9 mouse cellular contexts compared by ENCODE assay signal in the genomic region with DNA sequence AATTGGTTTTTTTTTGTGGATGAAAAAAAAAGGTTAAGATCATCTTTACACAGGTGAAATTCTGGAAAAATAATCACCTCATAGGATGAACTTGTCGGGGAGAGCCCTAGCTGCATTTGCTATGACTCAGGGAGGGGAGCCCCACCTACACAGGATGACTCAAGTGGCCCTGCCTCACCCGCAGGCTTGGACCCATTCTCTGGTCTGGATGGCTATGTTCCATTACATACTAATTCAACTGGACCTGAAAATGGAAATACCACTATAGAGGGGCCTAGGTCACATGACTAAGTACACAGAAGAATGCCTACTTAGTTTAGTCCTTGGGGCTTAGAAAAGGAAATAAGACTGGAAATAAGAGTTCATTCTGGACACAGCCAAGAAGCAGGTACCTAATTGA. TPM values are rescaled to one million over a fixed set of nuclear protein-coding genes. Genes with fewer than 3 reads are reported as not detected.
DNase-seq lines count a peak whose midpoint lies in the region; ATAC-seq and TF ChIP-seq lines count a peak whose summit lies in the region.
"Had no signal": no experiment of that assay in that cellular context is flagged by ENCODE, and none has a peak within 500 bp of the region (broad histone marks: within the 10 kb centered on the region; RNA-seq: fewer than 3 reads in every experiment).

No protein-coding gene starts in this region.

- 84% methylated on average over 2 of the region's 2 CpGs for WGBS in hindbrain, embryonic 14.5 days
- WGBS in hindbrain, embryonic 16.5 days, result 85% methylated on average over 2 of the region's 2 CpGs
- WGBS in embryonic facial prominence, embryonic 13.5 days, result 75% methylated on average over 2 of the region's 2 CpGs
- WGBS in liver, embryonic 13.5 days (ENCODE audit: insufficient replicate concordance), result 29% methylated on average over 2 of the region's 2 CpGs

- no peak for TF ChIP-seq CTCF in E14TG2a.4 (conservative IDR thresholded peaks at IDR 0.05; ENCODE audit: low read length)

- no peaks in the 10 kb centered on the region for H3K27me3 ChIP-seq in hindbrain, embryonic 14.5 days (ENCODE audit: control insufficient read depth, insufficient read depth, low read length)
- H3K27me3 ChIP-seq in hindbrain, embryonic 16.5 days (replicated peaks; ENCODE audit: control insufficient read depth, insufficient read depth, low read length), result no peaks in the 10 kb centered on the region
- H3K27me3 ChIP-seq in E14TG2a.4 (ENCODE audit: insufficient read depth, low read length), result no peaks in the 10 kb centered on the region; the same call in 1 of the 2 replicates
- no peaks in the 10 kb centered on the region for H3K27me3 ChIP-seq in embryonic facial prominence, embryonic 13.5 days
- no peaks in the 10 kb centered on the region for H3K27me3 ChIP-seq in liver, embryonic 13.5 days

- 0 out of 2 replicates have a peak overlapping the region, but pooled peaks have one; percentile 2 for H3K4me2 ChIP-seq in hindbrain, embryonic 14.5 days (replicated peaks)
- no peak overlapping the region for H3K4me2 ChIP-seq in hindbrain, embryonic 16.5 days (ENCODE audit: low read length)
- H3K4me2 ChIP-seq in embryonic facial prominence, embryonic 13.5 days, result peak overlapping the region; percentile 97
- peak overlapping the region; percentile 96 for H3K4me2 ChIP-seq in liver, embryonic 13.5 days

- H3K36me3 ChIP-seq in hindbrain, embryonic 14.5 days (replicated peaks; ENCODE audit: control insufficient read depth, insufficient read depth), result peaks cover 48% of the 10 kb centered on the region
- peaks cover 20% of the 10 kb centered on the region for H3K36me3 ChIP-seq in hindbrain, embryonic 16.5 days (ENCODE audit: control insufficient read depth, insufficient read depth, low read length)
- peaks cover 57% of the 10 kb centered on the region for H3K36me3 ChIP-seq in E14TG2a.4 (ENCODE audit: insufficient read depth, low read length)
- peaks cover 47% of the 10 kb centered on the region for H3K36me3 ChIP-seq in embryonic facial prominence, embryonic 13.5 days
- H3K36me3 ChIP-seq in liver, embryonic 13.5 days, result peaks cover 48% of the 10 kb centered on the region

- no peak for ATAC-seq in hindbrain, embryonic 14.5 days (ENCODE audit: low FRiP score)
- no peak for ATAC-seq in hindbrain, embryonic 16.5 days
- ATAC-seq in embryonic facial prominence, embryonic 13.5 days (ENCODE audit: insufficient number of reproducible peaks, insufficient read depth, low FRiP score, low TSS enrichment, low read depth), result no peak
- ATAC-seq in liver, embryonic 13.5 days (ENCODE audit: low read depth), result no peak
- no peak for ATAC-seq in megakaryocyte-erythroid progenitor cell, adult 5-6 weeks (replicated peaks; ENCODE audit: low FRiP score, low TSS enrichment, poor library complexity, severe bottlenecking)

- no peak overlapping the region for H3K9ac ChIP-seq in hindbrain, embryonic 14.5 days
- no peak overlapping the region for H3K9ac ChIP-seq in hindbrain, embryonic 16.5 days (ENCODE audit: low read depth, low read length)
- H3K9ac ChIP-seq in embryonic facial prominence, embryonic 13.5 days, result peak overlapping the region; percentile 27; the same call in 1 of the 2 replicates
- peak overlapping the region; percentile 99 for H3K9ac ChIP-seq in liver, embryonic 13.5 days

- H3K9me3 ChIP-seq in hindbrain, embryonic 14.5 days (ENCODE audit: control insufficient read depth, low read length), result no peaks in the 10 kb centered on the region
- no peaks in the 10 kb centered on the region for H3K9me3 ChIP-seq in hindbrain, embryonic 16.5 days (ENCODE audit: control insufficient read depth, low read length)
- peaks cover 50% of the 10 kb centered on the region for H3K9me3 ChIP-seq in E14TG2a.4 (ENCODE audit: low read length)
- H3K9me3 ChIP-seq in embryonic facial prominence, embryonic 13.5 days, result no peaks in the 10 kb centered on the region
- no peaks in the 10 kb centered on the region for H3K9me3 ChIP-seq in liver, embryonic 13.5 days (replicated peaks)

- 0 out of 2 replicates have a peak overlapping the region, but pooled peaks have one; percentile 3 for H3K4me3 ChIP-seq in hindbrain, embryonic 14.5 days (replicated peaks; ENCODE audit: low read length)
- no peak overlapping the region for H3K4me3 ChIP-seq in hindbrain, embryonic 16.5 days (ENCODE audit: low read length)
- peak overlapping the region; percentile 30 for H3K4me3 ChIP-seq in E14TG2a.4 (replicated peaks; ENCODE audit: low read length)
- peak overlapping the region; percentile 100; the same call in 1 of the 2 replicates for H3K4me3 ChIP-seq in embryonic facial prominence, embryonic 13.5 days
- peak overlapping the region; percentile 100 for H3K4me3 ChIP-seq in liver, embryonic 13.5 days (replicated peaks)

- no peak overlapping the region for H3K27ac ChIP-seq in hindbrain, embryonic 14.5 days
- no peak overlapping the region for H3K27ac ChIP-seq in hindbrain, embryonic 16.5 days (ENCODE audit: low read depth, low read length)
- no peak overlapping the region for H3K27ac ChIP-seq in embryonic facial prominence, embryonic 13.5 days
- peak overlapping the region; percentile 99 for H3K27ac ChIP-seq in liver, embryonic 13.5 days

- DNase-seq in hindbrain, embryonic 14.5 days (ENCODE audit: low spot score), result no peak
- DNase-seq in liver, embryonic 13.5 days, result no peak
- DNase-seq in T-cell, adult 2 months (ENCODE audit: low spot score), result no peak
- DNase-seq in lung, postnatal 10 days, result no peak

- peaks cover 33% of the 10 kb centered on the region for H3K4me1 ChIP-seq in hindbrain, embryonic 14.5 days (replicated peaks; ENCODE audit: control insufficient read depth, insufficient read depth, low read length)
- peaks cover 37% of the 10 kb centered on the region for H3K4me1 ChIP-seq in hindbrain, embryonic 16.5 days (ENCODE audit: control insufficient read depth, insufficient read depth, low read depth, low read length)
- H3K4me1 ChIP-seq in E14TG2a.4 (replicated peaks; ENCODE audit: low read depth, low read length), result peaks cover 58% of the 10 kb centered on the region
- peaks cover 60% of the 10 kb centered on the region for H3K4me1 ChIP-seq in embryonic facial prominence, embryonic 13.5 days
- peaks cover 74% of the 10 kb centered on the region for H3K4me1 ChIP-seq in liver, embryonic 13.5 days (replicated peaks)

RNA-seq across cellular contexts. Expression of a gene that starts 3.1 kb away (rescaled TPM):
- polyA plus RNA-seq in hindbrain, embryonic 14.5 days (2014; fragmentation: Nextera tagmentation; extraction: Ambion mirVana), result 662 and 703 TPM in 2 replicates
- 638 and 764 TPM in 2 replicates for polyA plus RNA-seq in hindbrain, embryonic 16.5 days (2015; fragmentation: Nextera tagmentation; extraction: Ambion mirVana)
- polyA plus RNA-seq in embryonic facial prominence, embryonic 13.5 days (2015; fragmentation: Nextera tagmentation; extraction: Ambion mirVana), result 1,478 and 1,672 TPM in 2 replicates
- 1,347 and 1,531 TPM in 2 replicates for polyA plus RNA-seq in liver, embryonic 13.5 days (2015; fragmentation: Nextera tagmentation; extraction: Ambion mirVana)
- total RNA-seq in megakaryocyte-erythroid progenitor cell, adult 5-6 weeks (2014; fragmentation: Nextera tagmentation), result 1,236 and 1,373 TPM in 2 replicates
- 377 and 675 TPM in 2 replicates for total RNA-seq in megakaryocyte-erythroid progenitor cell, adult 5-6 weeks (2017)

RNA-seq across cellular contexts. Expression of a gene that starts 4.1 kb away (rescaled TPM):
- 158 TPM in 2 replicates for polyA plus RNA-seq in hindbrain, embryonic 14.5 days (2014; fragmentation: Nextera tagmentation; extraction: Ambion mirVana)
- 185 and 191 TPM in 2 replicates for polyA plus RNA-seq in hindbrain, embryonic 16.5 days (2015; fragmentation: Nextera tagmentation; extraction: Ambion mirVana)
- polyA plus RNA-seq in embryonic facial prominence, embryonic 13.5 days (2015; fragmentation: Nextera tagmentation; extraction: Ambion mirVana), result 167 and 170 TPM in 2 replicates
- 72.8 and 73.8 TPM in 2 replicates for polyA plus RNA-seq in liver, embryonic 13.5 days (2015; fragmentation: Nextera tagmentation; extraction: Ambion mirVana)
- 62.3 and 63.1 TPM in 2 replicates for total RNA-seq in megakaryocyte-erythroid progenitor cell, adult 5-6 weeks (2014; fragmentation: Nextera tagmentation)
- total RNA-seq in megakaryocyte-erythroid progenitor cell, adult 5-6 weeks (2017), result 33.1 and 36.2 TPM in 2 replicates

RNA-seq across cellular contexts. Expression of a gene that starts 4.4 kb away (rescaled TPM):
- polyA plus RNA-seq in hindbrain, embryonic 14.5 days (2014; fragmentation: Nextera tagmentation; extraction: Ambion mirVana), result 90.6 and 93.4 TPM in 2 replicates
- polyA plus RNA-seq in hindbrain, embryonic 16.5 days (2015; fragmentation: Nextera tagmentation; extraction: Ambion mirVana), result 105 and 110 TPM in 2 replicates
- polyA plus RNA-seq in embryonic facial prominence, embryonic 13.5 days (2015; fragmentation: Nextera tagmentation; extraction: Ambion mirVana), result 131 and 135 TPM in 2 replicates
- polyA plus RNA-seq in liver, embryonic 13.5 days (2015; fragmentation: Nextera tagmentation; extraction: Ambion mirVana), result 74.2 and 81.0 TPM in 2 replicates
- total RNA-seq in megakaryocyte-erythroid progenitor cell, adult 5-6 weeks (2014; fragmentation: Nextera tagmentation), result 92.8 and 95.5 TPM in 2 replicates
- total RNA-seq in megakaryocyte-erythroid progenitor cell, adult 5-6 weeks (2017), result 42.3 and 53.4 TPM in 2 replicates

RNA-seq across cellular contexts. Expression of a gene that starts 5.6 kb away (rescaled TPM):
- polyA plus RNA-seq in hindbrain, embryonic 14.5 days (2014; fragmentation: Nextera tagmentation; extraction: Ambion mirVana), result 6.4 and 7.8 TPM in 2 replicates
- polyA plus RNA-seq in hindbrain, embryonic 16.5 days (2015; fragmentation: Nextera tagmentation; extraction: Ambion mirVana), result 6.0 and 16.3 TPM in 2 replicates
- polyA plus RNA-seq in embryonic facial prominence, embryonic 13.5 days (2015; fragmentation: Nextera tagmentation; extraction: Ambion mirVana), result 18.3 and 19.7 TPM in 2 replicates
- 5.5 and 6.7 TPM in 2 replicates for polyA plus RNA-seq in liver, embryonic 13.5 days (2015; fragmentation: Nextera tagmentation; extraction: Ambion mirVana)
- total RNA-seq in megakaryocyte-erythroid progenitor cell, adult 5-6 weeks (2014; fragmentation: Nextera tagmentation), result 16.7 and 33.7 TPM in 2 replicates
- 8.4 and 16.5 TPM in 2 replicates for total RNA-seq in megakaryocyte-erythroid progenitor cell, adult 5-6 weeks (2017)

RNA-seq across cellular contexts. Expression of a gene that starts 12.5 kb away (rescaled TPM):
- polyA plus RNA-seq in hindbrain, embryonic 14.5 days (2014; fragmentation: Nextera tagmentation; extraction: Ambion mirVana), result 0.29 and 0.43 TPM in 2 replicates
- polyA plus RNA-seq in hindbrain, embryonic 16.5 days (2015; fragmentation: Nextera tagmentation; extraction: Ambion mirVana), result 0.19 and 0.29 TPM in 2 replicates
- polyA plus RNA-seq in embryonic facial prominence, embryonic 13.5 days (2015; fragmentation: Nextera tagmentation; extraction: Ambion mirVana), result 0.10 and 0.37 TPM in 2 replicates
- polyA plus RNA-seq in liver, embryonic 13.5 days (2015; fragmentation: Nextera tagmentation; extraction: Ambion mirVana), result 2.8 and 4.7 TPM in 2 replicates
- total RNA-seq in megakaryocyte-erythroid progenitor cell, adult 5-6 weeks (2014; fragmentation: Nextera tagmentation), result 3.6 and 10.4 TPM in 2 replicates
- total RNA-seq in megakaryocyte-erythroid progenitor cell, adult 5-6 weeks (2017), result 0.50 and 0.85 TPM in 2 replicates
- total RNA-seq: left cerebral cortex, postnatal 25 days had no signal

Comparison
In these comparisons a context has a peak if more than half of its experiments do, and no peak if none do; other contexts are left out.
1. H3K9ac ChIP-seq: peak in embryonic facial prominence, embryonic 13.5 days (single experiment) and liver, embryonic 13.5 days (single experiment); none in hindbrain, embryonic 14.5 days (single experiment) and hindbrain, embryonic 16.5 days (single experiment).